Mouse (Mus musculus) c-Kit-positive CD71-positive TER-119-positive erythroid progenitor cells, embryonic 14.5 days (primary cell): ENCODE results near the gene Ptpa.
A peak's percentile ranks its signal among the peaks of the same experiment; 100 is the strongest.

Source experiments
- DNase-seq: peaks from one replicate; pipeline ENCODE4 v3.0.0-alpha.2; 2013; ENCODE audit warnings: low spot score

The Ptpa gene

DNA sequence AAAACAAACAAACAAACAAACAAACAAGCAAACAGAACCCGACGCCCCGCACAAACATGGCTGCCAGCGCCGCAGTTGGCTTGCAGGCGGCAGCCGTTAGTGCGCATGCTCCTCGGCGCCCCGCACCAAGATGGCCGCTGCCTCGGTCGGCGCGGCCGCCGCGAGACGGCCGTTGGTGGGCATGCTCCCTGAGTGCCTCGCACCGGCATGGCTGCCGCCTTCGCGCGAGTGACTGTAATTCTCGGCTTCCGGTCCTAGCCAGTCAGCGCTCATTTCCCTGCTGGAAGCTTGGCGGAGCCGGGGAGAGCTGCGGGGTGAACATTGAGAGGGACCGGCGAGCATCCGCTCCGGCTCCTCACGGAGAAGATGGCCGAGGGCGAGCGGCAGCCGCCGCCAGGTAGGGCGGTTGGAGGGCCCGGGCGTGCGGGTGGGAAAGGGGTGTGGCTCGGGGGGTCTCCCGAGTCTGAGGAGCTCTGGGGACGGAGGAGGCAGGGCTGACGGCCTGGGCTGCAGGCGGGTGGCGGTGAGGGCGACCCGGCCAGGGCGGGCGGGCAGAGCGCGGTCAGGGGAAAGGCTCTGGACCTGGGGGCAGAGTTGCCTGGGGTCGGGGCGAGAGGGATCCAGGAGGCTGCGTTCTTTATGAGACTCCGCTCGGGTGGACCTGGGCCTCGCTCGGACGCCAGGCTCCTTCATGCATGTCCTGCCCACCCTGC, at the start of gene Ptpa:
Gene Ptpa, plus strand, starts transcription at position 104 of the 713 bp plus-strand sequence.
- peak; percentile 86 for DNase-seq

DNA sequence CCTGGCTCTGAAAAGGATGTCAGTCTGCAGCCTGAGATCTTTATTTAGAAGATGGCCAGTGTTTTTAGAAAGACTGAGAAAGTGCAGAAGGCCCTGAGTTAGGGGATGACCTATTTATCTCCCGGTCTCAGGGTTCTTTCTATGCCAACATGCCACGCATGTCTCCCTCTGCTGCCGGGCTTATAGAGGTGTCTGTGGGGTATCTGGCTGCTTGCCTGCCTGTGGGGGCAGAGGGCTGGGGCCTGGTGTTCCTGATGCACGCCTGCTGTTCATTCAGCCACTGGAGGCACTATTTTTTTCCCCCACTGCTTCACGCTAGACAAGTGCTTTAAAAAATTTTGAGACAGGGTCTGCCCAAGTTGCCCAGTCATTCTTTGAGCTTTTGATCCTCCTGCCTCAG, 49.6 kb upstream of the Ptpa start:
- DNase-seq, result no peak

DNA sequence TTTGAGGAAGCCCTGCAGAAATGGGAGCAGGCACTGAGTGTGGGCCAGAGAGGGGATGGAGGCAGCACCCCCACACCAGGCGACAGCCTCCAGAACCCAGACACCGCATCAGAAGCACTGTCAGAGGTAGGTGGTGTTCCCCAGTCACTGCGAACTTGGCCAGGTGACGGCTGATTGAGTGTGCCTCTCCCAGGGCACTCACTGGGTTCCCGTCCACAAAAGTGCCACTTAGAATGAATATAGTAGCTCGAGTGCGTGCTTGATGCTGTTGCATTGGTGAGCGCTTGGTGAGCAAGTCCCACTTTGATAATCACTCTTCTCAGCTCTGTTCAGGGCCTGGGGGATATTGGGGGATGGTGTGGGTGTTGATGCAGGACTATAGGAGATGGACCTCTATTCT, 44.3 kb upstream of the Ptpa start:
- no peak for DNase-seq

DNA sequence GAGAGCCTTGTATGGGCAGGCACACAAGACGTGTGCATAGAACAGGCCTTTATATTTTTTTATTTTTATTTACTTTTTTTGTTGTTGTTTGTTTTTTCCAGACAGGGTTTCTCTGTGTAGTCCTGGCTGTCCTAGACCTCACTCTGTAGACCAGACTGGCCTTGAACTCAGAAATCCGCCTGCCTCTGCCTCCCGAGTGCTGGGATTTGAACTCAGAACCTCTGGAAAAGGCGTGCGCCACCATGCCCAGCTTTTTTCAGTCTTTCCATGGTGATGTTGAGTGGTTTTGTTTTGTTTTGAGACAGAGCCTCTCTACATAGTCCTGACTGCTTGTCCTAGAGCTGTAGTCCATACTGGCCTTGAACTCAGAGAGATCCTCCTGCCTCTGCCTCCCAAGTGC, 43.1 kb upstream of the Ptpa start:
- DNase-seq, result no peak

DNA sequence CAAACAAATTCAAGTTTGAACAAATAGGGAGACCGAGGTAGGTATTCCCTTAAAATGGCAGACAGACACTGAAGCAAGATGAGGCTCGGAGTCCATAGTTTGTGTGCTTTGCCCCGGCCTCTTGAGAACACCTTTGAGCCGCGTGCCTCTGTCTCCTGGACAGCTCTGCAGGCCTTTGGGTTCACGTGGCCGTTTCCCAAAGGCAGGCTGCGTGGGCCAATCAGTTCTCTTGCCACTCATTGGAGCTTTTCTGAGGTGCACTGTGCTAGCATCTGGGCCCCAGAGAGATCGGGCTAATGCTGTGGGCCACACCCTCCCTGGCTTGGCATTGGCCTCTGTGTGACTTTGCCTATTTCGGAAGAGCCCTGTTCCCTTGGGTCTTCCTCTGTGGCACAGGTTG, 39.9 kb upstream of the Ptpa start:
- DNase-seq, result no peak

DNA sequence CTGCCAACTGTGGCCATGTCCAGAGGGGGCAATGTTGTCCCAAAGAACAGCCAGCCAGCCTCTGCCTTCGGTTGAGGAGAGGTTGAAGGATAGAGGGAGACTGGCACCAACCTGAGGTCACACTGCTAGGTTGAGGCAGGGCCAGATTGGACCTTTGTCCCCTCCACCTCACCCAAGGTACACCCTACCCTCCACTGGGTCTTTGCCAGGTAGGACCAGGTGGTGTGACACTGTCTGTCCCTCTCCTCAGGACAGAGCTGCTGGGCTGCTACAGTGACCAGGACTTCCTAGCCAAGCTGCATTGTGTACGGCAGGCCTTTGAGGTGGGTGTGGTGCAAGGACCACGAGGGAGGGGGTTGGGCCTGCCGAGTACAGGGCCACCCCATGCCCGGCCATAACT, 38.1 kb upstream of the Ptpa start:
- no peak for DNase-seq

DNA sequence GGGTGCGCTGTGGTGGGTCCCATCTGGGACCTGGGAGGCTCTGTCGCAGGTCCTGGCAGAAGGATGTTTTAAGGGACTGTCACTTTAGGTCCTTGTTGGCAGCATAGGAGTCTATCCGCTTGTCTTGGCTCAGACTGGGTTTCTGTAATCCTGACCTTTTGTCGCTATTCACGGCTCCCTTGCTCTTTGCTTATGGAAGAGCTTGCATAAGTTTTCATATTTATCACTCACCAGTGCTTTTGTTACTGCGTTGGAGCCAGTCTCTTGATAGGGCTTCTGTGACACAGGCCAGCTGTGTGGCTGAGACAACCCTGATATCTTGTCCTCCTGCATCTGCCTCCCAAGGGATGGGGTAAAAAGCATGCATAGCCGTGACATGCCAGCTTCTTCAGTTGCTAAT, 36.5 kb upstream of the Ptpa start:
- no peak for DNase-seq

DNA sequence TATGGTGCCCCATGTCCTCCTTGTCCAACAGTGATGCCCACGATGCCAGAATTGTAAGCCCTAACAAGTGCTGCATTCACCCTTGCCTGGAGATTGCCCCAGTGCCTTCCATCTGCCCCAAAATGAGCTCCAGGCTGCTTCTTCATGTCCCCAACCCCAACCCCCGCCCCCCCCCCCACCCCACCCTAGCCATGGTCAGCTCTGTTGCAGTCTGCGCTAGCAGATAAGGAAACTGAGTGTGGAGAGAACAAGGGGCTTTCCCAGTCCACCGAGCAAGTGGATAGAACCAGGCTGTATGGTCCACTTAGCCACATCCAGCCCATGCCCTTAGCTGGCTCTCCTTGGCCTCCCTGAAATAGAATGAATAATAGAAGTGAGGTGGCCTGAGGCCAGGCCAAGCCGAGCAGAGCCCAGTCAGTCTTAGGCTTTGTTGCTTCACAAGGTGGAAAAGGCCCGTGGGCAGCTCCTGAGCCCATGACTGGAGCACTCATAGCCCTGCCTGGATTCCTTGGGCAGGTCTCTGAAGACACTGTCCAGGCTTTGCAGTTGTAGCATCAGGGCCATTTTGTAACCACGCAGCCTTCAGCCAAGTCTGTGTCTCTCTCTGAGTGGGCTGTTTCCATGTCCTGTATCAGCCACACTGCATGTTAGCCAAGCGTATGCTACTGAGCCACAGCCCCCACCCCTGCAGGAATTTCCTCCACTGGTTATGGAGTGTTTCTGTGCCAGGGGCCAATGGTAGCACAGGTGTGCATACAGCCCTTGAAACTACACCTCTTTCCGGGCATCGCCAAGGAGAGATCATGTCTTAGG, 35.1 kb upstream of the Ptpa start:
- no peak for DNase-seq

DNA sequence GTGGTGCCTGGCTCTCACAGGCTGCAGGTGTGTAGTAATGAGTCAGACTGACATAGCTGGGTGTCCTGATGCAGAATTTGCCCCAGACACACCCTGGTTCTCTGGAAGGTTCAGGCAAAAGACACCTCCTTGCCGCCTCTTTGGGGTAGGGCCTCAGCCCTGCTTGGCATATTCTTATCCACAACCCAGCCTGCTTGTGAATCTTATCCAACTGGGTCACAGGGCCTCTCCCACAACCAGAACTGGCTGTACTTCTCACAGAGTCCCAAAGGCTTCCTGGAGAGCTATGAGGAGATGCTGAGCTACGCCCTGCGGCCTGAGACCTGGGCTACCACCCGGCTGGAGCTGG, 34.5 kb upstream of the Ptpa start:
- peak; percentile 59 for DNase-seq

DNA sequence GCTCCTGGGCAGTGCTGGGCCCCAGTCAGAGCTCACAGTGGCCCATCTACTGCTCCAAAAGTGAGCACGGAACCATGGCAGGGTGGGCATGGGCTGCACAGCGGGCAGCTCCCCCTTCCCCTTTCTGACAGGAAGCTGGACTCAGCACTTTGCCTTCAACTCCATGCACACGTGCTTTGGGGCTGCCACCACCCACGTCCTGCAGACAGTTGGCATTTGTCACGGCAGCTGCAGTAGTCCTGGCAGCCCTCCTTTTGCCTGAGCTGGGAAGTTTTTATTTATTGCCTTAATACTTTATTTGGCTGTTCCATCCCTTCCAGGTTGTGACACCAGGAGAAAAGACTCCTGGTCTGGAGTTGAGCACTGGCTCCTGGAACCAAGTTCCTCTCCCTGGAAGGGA, 31.0 kb upstream of the Ptpa start:
- no peak for DNase-seq

DNA sequence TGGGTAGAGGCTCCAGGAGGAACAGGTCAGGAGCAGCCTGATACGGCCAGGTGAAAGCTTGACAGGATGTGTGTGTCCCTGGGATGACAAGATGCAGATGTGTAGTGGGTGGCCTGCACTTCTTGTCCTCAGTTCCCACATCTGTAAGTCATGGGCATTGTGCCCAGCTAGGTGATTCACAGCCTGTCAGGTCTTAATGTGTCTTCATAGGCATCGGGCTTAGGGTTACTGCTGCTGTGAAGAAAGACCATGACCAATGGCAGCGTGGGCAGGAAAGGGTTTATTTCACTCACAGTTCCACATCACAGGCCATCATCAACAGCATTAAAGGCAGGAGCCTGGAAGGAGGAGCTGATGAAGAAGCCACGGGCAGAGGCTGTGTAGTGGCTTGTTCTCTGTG, 30.2 kb upstream of the Ptpa start:
- DNase-seq, result no peak

DNA sequence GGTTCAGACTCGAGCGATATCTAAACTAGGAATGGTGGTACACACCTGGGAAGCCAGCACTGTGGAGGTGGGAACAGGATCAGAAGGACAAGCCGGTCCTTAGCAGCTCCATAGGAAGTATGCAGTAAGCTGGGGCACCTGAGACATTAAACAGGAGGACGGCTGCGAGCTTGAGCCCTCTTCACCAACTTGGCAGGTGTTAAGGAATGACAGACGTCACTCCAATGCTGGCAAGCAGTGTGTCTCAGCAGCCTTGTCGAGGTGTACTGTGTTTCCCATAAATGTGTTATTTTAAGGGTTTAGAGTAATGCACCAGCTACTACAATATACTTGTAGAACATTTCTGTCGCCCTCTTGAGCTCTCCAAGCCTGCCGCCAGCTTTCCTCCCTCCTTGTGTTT, 28.9 kb upstream of the Ptpa start:
- no peak for DNase-seq

DNA sequence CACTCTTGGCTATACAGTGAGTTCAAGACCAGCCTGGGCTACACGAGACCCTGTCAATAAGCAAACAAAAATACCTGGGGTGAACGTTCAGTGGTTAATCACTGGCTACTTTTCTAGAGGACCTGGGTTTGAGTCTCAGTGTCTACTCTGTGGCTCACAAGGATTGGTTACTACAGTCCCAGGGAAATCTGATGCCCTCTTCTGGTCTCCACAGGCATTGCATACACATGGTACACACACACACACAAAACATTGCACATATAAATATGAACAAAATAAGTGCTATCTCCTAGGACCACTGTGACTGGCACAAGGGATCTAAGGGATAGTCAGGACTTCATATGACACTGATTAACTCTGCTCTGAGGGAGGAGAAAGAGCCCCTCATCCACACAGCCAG, 26.8 kb upstream of the Ptpa start:
- no peak for DNase-seq

DNA sequence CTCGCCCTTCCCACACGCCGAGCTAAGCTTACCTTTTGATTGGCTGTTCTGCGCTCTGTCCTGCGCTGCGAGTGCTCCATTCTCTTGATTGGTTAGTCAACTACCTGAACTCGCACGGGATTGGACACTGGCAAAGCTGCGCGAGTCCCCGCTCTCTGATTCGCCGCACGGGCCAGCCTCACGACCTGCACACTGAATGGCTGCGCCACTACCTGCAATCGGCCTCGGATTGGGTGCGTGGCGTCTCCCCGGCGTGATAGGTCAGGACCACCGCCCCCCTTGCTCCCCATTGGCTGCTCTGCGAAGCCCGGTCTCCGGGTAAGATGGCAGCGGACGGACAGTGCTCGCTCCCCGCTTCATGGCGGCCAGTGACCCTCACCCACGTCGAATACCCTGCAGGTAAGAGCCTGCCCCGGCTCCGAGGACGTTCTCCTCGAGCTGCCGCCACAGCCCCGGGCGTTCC, 23.7 kb upstream of the Ptpa start, which contains the start of gene Dolpp1:
Gene Dolpp1, plus strand, starts transcription at position 141 of the 463 bp plus-strand sequence.
- peak; percentile 96 for DNase-seq

DNA sequence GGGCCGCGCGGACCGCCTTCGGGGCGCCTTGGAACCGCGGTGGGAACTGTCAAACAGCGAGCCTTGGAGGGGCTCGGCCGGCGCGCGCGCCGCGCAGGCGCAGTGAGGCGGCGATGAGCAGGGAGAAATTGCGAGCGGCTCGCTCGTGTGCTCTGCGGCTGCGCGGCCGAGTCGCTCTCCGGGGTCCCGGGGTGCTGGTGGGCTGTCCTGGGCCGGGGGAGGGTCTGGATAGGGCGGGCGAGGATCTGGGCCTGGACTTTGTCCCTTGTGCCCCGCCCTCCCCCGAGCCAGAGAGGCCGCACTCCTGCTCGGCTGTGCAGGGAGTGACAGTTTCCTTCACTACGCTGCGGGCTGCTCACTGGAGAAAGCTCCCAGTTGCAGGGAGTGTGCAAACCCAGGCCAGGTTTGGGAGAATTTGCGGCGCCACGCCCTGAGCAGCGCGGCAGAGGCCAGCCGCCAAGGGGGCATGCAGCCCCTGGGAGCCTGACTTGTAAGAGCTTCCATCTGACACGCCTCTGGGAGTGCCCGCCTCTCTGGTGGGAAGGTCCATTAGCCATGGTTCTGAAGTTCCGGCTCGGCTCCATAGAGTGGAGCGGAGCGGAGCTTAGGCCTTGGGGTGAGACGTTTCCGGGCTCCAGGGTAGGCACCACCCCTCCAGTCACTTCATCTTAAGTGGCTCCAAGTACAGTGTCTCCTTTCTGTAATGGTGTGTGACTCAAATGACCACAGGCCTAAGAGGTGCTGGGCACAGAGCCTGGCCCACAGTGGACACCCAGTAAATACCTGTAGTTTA, 23.1 kb upstream of the Ptpa start:
- DNase-seq, result peak; percentile 70

DNA sequence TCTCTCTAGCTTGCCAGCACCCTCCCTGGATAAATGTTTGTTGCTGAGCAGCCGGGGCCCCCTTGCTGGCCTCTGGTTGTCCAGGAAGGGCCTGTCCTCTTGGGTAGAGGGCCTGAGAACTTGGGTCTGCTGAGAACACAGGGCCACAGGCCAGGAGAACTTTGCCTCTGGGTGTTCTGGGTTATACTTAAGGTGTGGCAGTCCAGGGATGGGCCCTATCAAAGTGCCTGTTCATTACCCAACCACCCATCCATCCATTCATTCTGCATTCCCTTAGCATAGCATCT, 22.5 kb upstream of the Ptpa start:
- DNase-seq, result no peak

DNA sequence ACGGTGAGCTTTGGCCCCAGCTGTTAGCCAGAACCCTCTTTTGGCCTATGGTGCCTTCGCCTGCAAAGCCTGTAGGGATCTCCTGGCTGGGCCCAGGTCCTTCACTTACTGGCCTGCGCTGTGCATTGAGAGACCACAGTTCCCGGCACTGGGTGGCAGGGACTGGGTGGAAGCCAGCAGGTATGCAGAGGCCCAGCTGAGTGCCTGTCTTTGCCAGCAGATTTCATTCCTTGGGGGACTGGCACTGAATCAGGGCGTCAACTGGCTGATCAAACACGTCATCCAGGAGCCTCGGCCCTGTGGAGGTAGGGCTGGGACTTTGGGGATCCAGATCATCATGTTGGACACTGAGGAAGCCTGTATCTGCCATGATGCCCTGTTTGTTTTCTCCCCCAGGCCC, 20.1 kb upstream of the Ptpa start:
- DNase-seq, result no peak

DNA sequence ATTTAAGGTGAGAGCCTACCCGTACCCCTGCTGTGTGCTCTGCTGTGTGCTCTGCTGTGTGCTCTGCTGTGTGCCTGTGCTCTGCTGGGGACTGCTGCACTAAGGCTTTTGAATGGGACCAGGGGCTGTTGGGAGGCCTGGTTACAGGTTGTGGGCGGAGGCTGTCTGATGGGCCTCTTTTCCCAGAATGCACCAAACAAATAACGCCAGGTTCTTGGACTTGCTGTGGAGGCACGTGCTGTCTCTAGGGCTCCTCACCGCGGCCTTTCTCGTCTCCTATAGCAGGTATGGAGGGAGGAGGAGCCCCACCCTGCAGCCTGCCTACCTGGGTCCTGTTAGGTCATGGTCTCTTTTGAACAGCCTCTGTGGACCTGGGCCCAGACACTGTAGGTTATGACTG, 19.6 kb upstream of the Ptpa start:
- DNase-seq, result no peak

DNA sequence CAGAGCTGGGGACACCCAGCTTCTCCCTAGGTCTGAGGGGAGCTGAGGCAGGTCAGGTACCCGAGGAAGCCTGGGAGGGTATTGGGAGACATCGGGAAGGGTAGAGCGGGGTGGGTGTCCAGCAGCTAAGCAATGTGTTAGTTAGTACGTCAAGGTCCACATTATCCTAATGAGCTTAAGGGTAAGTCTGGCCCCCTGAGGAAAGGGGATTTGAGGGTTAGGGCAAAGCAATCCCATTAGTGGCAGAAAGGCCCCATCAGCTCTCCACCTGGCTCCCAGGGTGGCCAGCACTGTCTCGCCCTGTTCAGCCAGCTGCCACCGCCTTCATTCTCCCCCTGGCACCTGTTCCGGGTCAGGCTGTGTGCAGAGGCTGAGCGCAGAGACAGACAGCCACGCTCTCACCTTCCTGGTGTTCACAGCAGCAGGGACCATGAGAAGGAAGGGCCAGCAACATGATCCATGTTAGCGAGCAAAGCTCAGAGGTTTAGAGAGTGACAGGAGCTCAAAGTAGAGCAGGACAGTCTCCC, 17.8 kb upstream of the Ptpa start:
- no peak for DNase-seq

DNA sequence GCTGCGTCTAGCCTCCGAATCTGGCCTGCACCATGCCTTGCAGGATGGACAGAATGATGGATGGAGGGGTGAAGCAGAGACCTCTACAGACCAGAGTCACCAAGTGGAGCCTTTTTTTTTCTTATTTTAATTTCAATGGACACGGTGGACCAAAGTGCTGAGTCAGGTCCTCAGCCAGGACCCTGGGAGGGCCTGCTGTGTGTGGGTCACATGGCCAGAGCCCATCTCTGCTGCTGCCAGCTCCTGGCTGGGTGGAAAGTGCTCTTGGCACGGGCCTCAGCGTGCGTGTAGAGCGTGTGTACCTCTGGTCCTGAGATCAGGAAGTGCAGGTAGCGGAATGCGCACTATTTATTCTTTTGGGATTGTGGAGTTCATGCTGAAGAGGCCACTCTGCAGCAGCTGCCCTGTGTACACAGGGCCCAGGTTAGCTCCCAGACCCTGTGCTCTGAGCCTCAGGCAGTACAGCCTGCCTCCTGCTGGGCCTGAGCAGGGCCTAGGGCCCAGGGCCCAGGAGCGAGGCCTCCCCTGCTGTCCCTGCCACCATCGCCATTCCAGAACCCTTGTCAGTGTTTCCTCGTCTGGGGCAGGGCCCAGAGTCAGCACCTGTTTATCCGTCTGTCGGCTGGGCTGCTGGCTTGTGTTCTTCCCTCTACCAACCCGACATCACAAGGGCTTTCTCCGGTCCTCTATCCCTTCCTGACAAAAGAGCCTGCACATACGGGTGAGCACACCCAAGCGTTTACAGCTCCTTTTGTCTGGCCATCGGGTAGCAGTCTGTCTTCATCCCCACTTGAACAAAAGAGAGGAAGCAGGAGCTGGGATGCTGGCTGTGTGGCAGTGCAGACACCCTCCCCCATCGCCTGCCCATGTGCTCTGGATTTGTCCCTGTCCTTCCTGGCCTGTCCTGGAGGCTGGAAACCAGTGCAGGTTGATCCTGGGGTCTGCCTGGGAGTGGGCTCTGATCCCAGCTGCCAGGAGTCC, 16.4 kb upstream of the Ptpa start:
- DNase-seq, result no peak

DNA sequence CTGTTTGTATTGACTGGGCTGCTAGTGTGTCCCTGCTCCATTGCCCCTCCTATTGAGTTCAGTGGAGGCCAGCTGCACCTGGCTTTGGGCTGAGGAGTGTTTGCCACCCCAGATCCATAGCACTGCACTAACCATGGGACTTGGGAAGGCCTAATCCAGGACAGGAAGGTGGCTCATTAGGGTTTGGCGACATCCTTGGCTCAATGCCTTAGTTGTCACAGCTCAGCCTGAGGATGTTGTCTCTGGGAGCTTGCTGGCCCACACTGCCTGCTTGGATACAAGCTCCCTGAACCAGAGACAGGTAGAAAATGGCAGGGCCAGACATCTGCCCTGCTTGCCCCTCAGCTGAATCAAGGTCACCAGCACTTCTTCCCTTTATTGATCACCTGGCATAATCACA, 14.3 kb upstream of the Ptpa start:
- DNase-seq, result no peak
